Mouse (Mus musculus) liver, embryonic 13.5 days (tissue): ENCODE data around the gene Bbc3. TPM values are rescaled to one million over a fixed set of nuclear protein-coding genes. Genes with fewer than 3 reads are reported as not detected.
A peak's percentile ranks its signal among the peaks of the same experiment; 100 is the strongest.

Experiments used
- ATAC-seq: fragments of 200-750 bp; cut with Nextera tagmentation; 2 replicates; pipeline ENCODE4 v1.8.0; 2017; ENCODE audit warnings: low read depth, mild to moderate bottlenecking, moderate number of reproducible peaks, moderate library complexity
- DNase-seq: peaks from one replicate; pipeline ENCODE4 v3.0.0; 2022
- H3K27ac ChIP-seq: fragments of 300-500 bp; sonication (generic); 2 replicates; pipeline ENCODE4 v1.5.1; 2015; ENCODE audit warnings: moderate library complexity, mild to moderate bottlenecking, inconsistent platforms
- H3K27me3 ChIP-seq: fragments of 300-500 bp; sonication (generic); 2 replicates; pipeline ENCODE4 v1.6.1; 2015; ENCODE audit warnings: mild to moderate bottlenecking, inconsistent platforms
- H3K36me3 ChIP-seq: fragments of 300-500 bp; sonication (generic); 2 replicates; pipeline ENCODE4 v1.6.1; 2015; ENCODE audit warnings: mild to moderate bottlenecking, inconsistent platforms
- H3K4me1 ChIP-seq: fragments of 300-500 bp; sonication (generic); replicated peaks from 2 replicates; pipeline ENCODE4 v1.6.1; 2015; ENCODE audit warnings: inconsistent platforms
- H3K4me2 ChIP-seq: fragments of 300-500 bp; sonication (generic); 2 replicates; pipeline ENCODE4 v1.6.1; 2015; ENCODE audit warnings: inconsistent platforms, mild to moderate bottlenecking, moderate library complexity
- H3K4me3 ChIP-seq: fragments of 300-500 bp; sonication (generic); replicated peaks from 2 replicates; pipeline ENCODE4 v1.5.1; 2015; ENCODE audit warnings: mild to moderate bottlenecking, inconsistent platforms
- H3K9ac ChIP-seq: fragments of 300-500 bp; sonication (generic); 2 replicates; pipeline ENCODE4 v1.6.1; 2015; ENCODE audit warnings: mild to moderate bottlenecking, inconsistent platforms
- H3K9me3 ChIP-seq: fragments of 300-500 bp; sonication (generic); replicated peaks from 2 replicates; pipeline ENCODE4 v1.6.1; 2016; ENCODE audit warnings: inconsistent platforms
- WGBS: fragments of 180-500 bp; shearing (Covaris S2); methylation state at CpG from one replicate; pipeline ENCODE4 v1.1.7; 2015; ENCODE audit not compliant: insufficient replicate concordance; 5-methylcytosine and 5-hydroxymethylcytosine counted together
- polyA plus RNA-seq: library from polyadenylated mRNA; unstranded; fragments of >200 nt; fragmentation: Nextera tagmentation; extraction: Ambion mirVana; gene quantifications from 2 replicates; pipeline ENCODE4 v1.2.1, GENCODE M21; 2015

Bbc3 gene
- polyA plus RNA-seq, 1 experiment from 2014 or later, result 4.5 TPM

- Histone ChIP-seq H3K27me3 (peaks cover 18% of the 10 kb centered on the region), H3K27ac (peak overlapping the region; percentile 99), H3K9ac (peak overlapping the region; percentile 99), H3K36me3 (no peaks in the 10 kb centered on the region), H3K4me3 (peak overlapping the region; percentile 91), H3K4me2 (peak overlapping the region; percentile 100), H3K9me3 (no peaks in the 10 kb centered on the region), H3K4me1 (peaks cover 86% of the 10 kb centered on the region)
- DNase-seq, result peak; percentile 82
- peak; percentile 39 for ATAC-seq
- 1% methylated on average over 53 of the region's 56 CpGs for WGBS
Observed at GRCm38 (mm10) chr7:16310020-16310520, 1.9 kb downstream of the Bbc3 start.

- under 1% methylated on average over 30 of the region's 31 CpGs for WGBS
- ATAC-seq, result 0 out of 2 replicates have a peak, but pooled peaks have one; percentile 1
Observed at GRCm38 (mm10) chr7:16310521-16311452, 2.6 kb downstream of the Bbc3 start.

GRCm38 (mm10) chr7:16311453-16312004 is 3.3 kb downstream of the Bbc3 start:
- Histone ChIP-seq H3K4me1 (peaks cover 85% of the 10 kb centered on the region), H3K9ac (peak overlapping the region; percentile 99), H3K27ac (peak overlapping the region; percentile 99), H3K36me3 (peaks cover 3% of the 10 kb centered on the region), H3K27me3 (peaks cover 18% of the 10 kb centered on the region), H3K4me3 (peak overlapping the region; percentile 91), H3K9me3 (no peaks in the 10 kb centered on the region), H3K4me2 (peak overlapping the region; percentile 100)
- no peak for DNase-seq
- 1% methylated on average over 14 of the region's 14 CpGs for WGBS
- ATAC-seq, result no peak

More at GRCm38 (mm10) chr7:16310521-16311452, 2.6 kb downstream of the Bbc3 start:
- Histone ChIP-seq H3K27me3 (peaks cover 18% of the 10 kb centered on the region), H3K4me1 (peaks cover 91% of the 10 kb centered on the region), H3K4me2 (peak overlapping the region; percentile 100), H3K4me3 (peak overlapping the region; percentile 91), H3K9ac (peak overlapping the region; percentile 99), H3K9me3 (no peaks in the 10 kb centered on the region), H3K27ac (peak overlapping the region; percentile 99), H3K36me3 (no peaks in the 10 kb centered on the region)
- no peak for DNase-seq

- peak overlapping the region; percentile 99 for H3K27ac ChIP-seq
- peaks cover 9% of the 10 kb centered on the region for H3K36me3 ChIP-seq
- H3K4me2 ChIP-seq, result peak overlapping the region; percentile 100
- H3K4me3 ChIP-seq, result peak overlapping the region; percentile 91
- H3K9ac ChIP-seq, result peak overlapping the region; percentile 99
- H3K9me3 ChIP-seq, result no peaks in the 10 kb centered on the region
- DNase-seq (peak; percentile 28), ATAC-seq (no peak)
- H3K27me3 ChIP-seq, result peaks cover 18% of the 10 kb centered on the region
- WGBS, result under 1% methylated on average over 49 of the region's 49 CpGs
- peaks cover 79% of the 10 kb centered on the region for H3K4me1 ChIP-seq
Observed at GRCm38 (mm10) chr7:16312011-16312671, 3.9 kb downstream of the Bbc3 start.

GRCm38 (mm10) chr7:16312672-16313311 is 4.6 kb downstream of the Bbc3 start:
- H3K27me3 ChIP-seq, result peaks cover 18% of the 10 kb centered on the region
- ATAC-seq (peak; percentile 19), DNase-seq (peak; percentile 66)
- H3K4me3 ChIP-seq, result peak overlapping the region; percentile 91
- peak overlapping the region; percentile 99 for H3K27ac ChIP-seq
- H3K9me3 ChIP-seq, result no peaks in the 10 kb centered on the region
- H3K9ac ChIP-seq, result peak overlapping the region; percentile 99
- H3K4me1 ChIP-seq, result peaks cover 77% of the 10 kb centered on the region
- peak overlapping the region; percentile 100 for H3K4me2 ChIP-seq
- 1% methylated on average over 12 of the region's 12 CpGs for WGBS
- peaks cover 16% of the 10 kb centered on the region for H3K36me3 ChIP-seq

- Histone ChIP-seq H3K9me3 (no peaks in the 10 kb centered on the region), H3K27ac (peak overlapping the region; percentile 99), H3K4me3 (peak overlapping the region; percentile 91), H3K9ac (peak overlapping the region; percentile 99), H3K4me1 (peaks cover 71% of the 10 kb centered on the region), H3K36me3 (peaks cover 17% of the 10 kb centered on the region), H3K27me3 (peaks cover 18% of the 10 kb centered on the region), H3K4me2 (peak overlapping the region; percentile 100)
- WGBS, result under 1% methylated on average over 64 of the region's 66 CpGs
- DNase-seq, result peak; percentile 75
- peak; percentile 67 for ATAC-seq
Observed at GRCm38 (mm10) chr7:16313481-16314220, 5.5 kb downstream of the Bbc3 start.

GRCm38 (mm10) chr7:16314221-16314775 is 6.1 kb downstream of the Bbc3 start:
- H3K4me1 ChIP-seq, result peaks cover 64% of the 10 kb centered on the region
- DNase-seq, result no peak
- peak overlapping the region; percentile 99 for H3K27ac ChIP-seq
- peaks cover 17% of the 10 kb centered on the region for H3K36me3 ChIP-seq
- peaks cover 18% of the 10 kb centered on the region for H3K27me3 ChIP-seq
- H3K9ac ChIP-seq, result peak overlapping the region; percentile 99
- no peaks in the 10 kb centered on the region for H3K9me3 ChIP-seq
- WGBS, result 18% methylated on average over 13 of the region's 13 CpGs
- peak overlapping the region; percentile 100 for H3K4me2 ChIP-seq
- H3K4me3 ChIP-seq, result peak overlapping the region; percentile 91
- no peak; the same call in 1 of the 2 replicates for ATAC-seq

- peak overlapping the region; percentile 61 for H3K27ac ChIP-seq
- no peaks in the 10 kb centered on the region for H3K9me3 ChIP-seq
- H3K27me3 ChIP-seq, result peaks cover 18% of the 10 kb centered on the region
- H3K36me3 ChIP-seq, result peaks cover 17% of the 10 kb centered on the region
- ATAC-seq (no peak), DNase-seq (no peak)
- no peak overlapping the region for H3K4me3 ChIP-seq
- no peak overlapping the region for H3K4me2 ChIP-seq
- H3K9ac ChIP-seq, result no peak overlapping the region
- H3K4me1 ChIP-seq, result peaks cover 55% of the 10 kb centered on the region
- 60% methylated on average over 4 of the region's 4 CpGs for WGBS
Observed at GRCm38 (mm10) chr7:16315222-16315759, 7.1 kb downstream of the Bbc3 start.

GRCm38 (mm10) chr7:16317094-16317493 is 8.9 kb downstream of the Bbc3 start:
- Histone ChIP-seq H3K4me3 (no peak overlapping the region), H3K27me3 (peaks cover 9% of the 10 kb centered on the region), H3K4me2 (no peak overlapping the region), H3K27ac (no peak overlapping the region), H3K9me3 (no peaks in the 10 kb centered on the region), H3K4me1 (peaks cover 37% of the 10 kb centered on the region), H3K9ac (no peak overlapping the region), H3K36me3 (peaks cover 17% of the 10 kb centered on the region)
- 82% methylated on average over 14 of the region's 14 CpGs for WGBS
- no peak for DNase-seq
- ATAC-seq, result no peak

- Histone ChIP-seq H3K9ac (no peak overlapping the region), H3K36me3 (peaks cover 17% of the 10 kb centered on the region), H3K4me3 (no peak overlapping the region), H3K9me3 (no peaks in the 10 kb centered on the region), H3K27ac (no peak overlapping the region), H3K27me3 (no peaks in the 10 kb centered on the region), H3K4me2 (no peak overlapping the region), H3K4me1 (peaks cover 18% of the 10 kb centered on the region)
- WGBS, result 88% methylated on average over 4 of the region's 4 CpGs
- DNase-seq (no peak), ATAC-seq (no peak)
Observed at GRCm38 (mm10) chr7:16319216-16319615, 11.0 kb downstream of the Bbc3 start.
